Mouse (Mus musculus) common myeloid progenitor, adult 5-6 weeks (primary cell): ENCODE measurements around the gene P2rx7. TPM values are rescaled to one million over a fixed set of nuclear protein-coding genes. Genes with fewer than 3 reads are reported as not detected.
"Not testable (repeated sequence)": the region's sequence is repeated elsewhere in the genome, so short reads cannot be mapped to it uniquely, and the experiment has no call there.

Experiments used
- ATAC-seq: replicated peaks from 2 replicates; pipeline ENCODE4 v1.8.0; 2016; ENCODE audit warnings: low read depth, mild to moderate bottlenecking, moderate TSS enrichment, inconsistent platforms; ENCODE audit not compliant: poor library complexity, severe bottlenecking
- total RNA-seq: library from RNA; stranded (forward); fragments of 200-1000, 187-1606 nt; gene quantifications from 2 replicates; pipeline ENCODE4 v1.2.3, GENCODE M21; 2017

Gene P2rx7
- total RNA-seq, 1 experiment from 2014 or later, result 5.3 TPM

- peak; percentile 75 for ATAC-seq
These were observed 448 bp downstream of the P2rx7 start for GRCm38 (mm10) chr5:122644111-122644607.

GRCm38 (mm10) chr5:122645290-122645689 lies 1.6 kb downstream of the P2rx7 start:
- ATAC-seq, result peak; percentile 64

- ATAC-seq, result no peak
These were observed 2.3 kb downstream of the P2rx7 start for GRCm38 (mm10) chr5:122646050-122646449.

GRCm38 (mm10) chr5:122647256-122647924 lies 3.7 kb downstream of the P2rx7 start:
- ATAC-seq, result no peak

GRCm38 (mm10) chr5:122647952-122648374 lies 4.3 kb downstream of the P2rx7 start:
- ATAC-seq, result not testable (repeated sequence)

- no peak for ATAC-seq
These were observed 5.6 kb downstream of the P2rx7 start for GRCm38 (mm10) chr5:122649264-122649663.

GRCm38 (mm10) chr5:122650100-122650499 lies 6.4 kb downstream of the P2rx7 start:
- no peak for ATAC-seq

GRCm38 (mm10) chr5:122652506-122652905 lies 8.8 kb downstream of the P2rx7 start:
- ATAC-seq, result peak; percentile 79

GRCm38 (mm10) chr5:122653112-122653445 lies 9.4 kb downstream of the P2rx7 start:
- ATAC-seq, result no peak; the same call in 1 of the 2 replicates

- ATAC-seq, result peak; percentile 55
These were observed 9.9 kb downstream of the P2rx7 start for GRCm38 (mm10) chr5:122653446-122654267.

- ATAC-seq, result no peak
These were observed 10.5 kb downstream of the P2rx7 start for GRCm38 (mm10) chr5:122654268-122654573.

- no peak for ATAC-seq
These were observed 13.1 kb downstream of the P2rx7 start for GRCm38 (mm10) chr5:122656808-122657207.

GRCm38 (mm10) chr5:122662501-122662900 lies 18.8 kb downstream of the P2rx7 start:
- ATAC-seq, result no peak

- ATAC-seq, result no peak
These were observed 21.3 kb downstream of the P2rx7 start for GRCm38 (mm10) chr5:122665036-122665435.

- peak; percentile 58 for ATAC-seq
These were observed 25.5 kb downstream of the P2rx7 start for GRCm38 (mm10) chr5:122668981-122669897.

GRCm38 (mm10) chr5:122671641-122672040 lies 27.9 kb downstream of the P2rx7 start:
- not testable (repeated sequence) for ATAC-seq

GRCm38 (mm10) chr5:122672298-122672697 lies 28.6 kb downstream of the P2rx7 start:
- no peak for ATAC-seq

GRCm38 (mm10) chr5:122676002-122676401 lies 32.3 kb downstream of the P2rx7 start:
- no peak for ATAC-seq

- peak; percentile 91 for ATAC-seq
These were observed 34.3 kb downstream of the P2rx7 start for GRCm38 (mm10) chr5:122677983-122678382.

- ATAC-seq, result no peak
These were observed 36.2 kb downstream of the P2rx7 start for GRCm38 (mm10) chr5:122679881-122680280.
